Mouse (Mus musculus): ENCODE data around the gene Bahcc1.

GRCm38 (mm10) chr11:120206069-120206668 lies 26.6 kb upstream of the Bahcc1 start:
- TF ChIP-seq CTCF (conservative IDR thresholded peaks at IDR 0.05; ENCODE audit: low read length) (no peak), POU5F1 (IDR thresholded peaks at IDR 0.05; ENCODE audit: borderline replicate concordance, low read length) (no peak)

Data from E14TG2a.4 (cell line).